Mouse (Mus musculus) cerebellum, adult 11 months (tissue): ENCODE measurements around the gene Lrfn5.

Source experiments
- DNase-seq: peaks from one replicate; pipeline ENCODE4 v3.0.0; 2022

The Lrfn5 gene

GRCm38 (mm10) chr12:61522829-61523370 lies at the start of gene Lrfn5:
Gene Lrfn5 (plus strand): TSS chr12:61523150.
- no peak for DNase-seq

- DNase-seq, result no peak
These were observed 1.3 kb upstream of the Lrfn5 start for GRCm38 (mm10) chr12:61521501-61522147.

- no peak for DNase-seq
These were observed 662 bp upstream of the Lrfn5 start for GRCm38 (mm10) chr12:61522148-61522828.

GRCm38 (mm10) chr12:61523631-61524182 lies 757 bp downstream of the Lrfn5 start:
- DNase-seq, result no peak

- DNase-seq, result no peak
These were observed 1.3 kb downstream of the Lrfn5 start for GRCm38 (mm10) chr12:61524183-61524651.

GRCm38 (mm10) chr12:61526199-61526598 lies 3.2 kb downstream of the Lrfn5 start:
- no peak for DNase-seq

- no peak for DNase-seq
These were observed 57.0 kb downstream of the Lrfn5 start for GRCm38 (mm10) chr12:61579949-61580348.

GRCm38 (mm10) chr12:61600305-61600704 lies 77.4 kb downstream of the Lrfn5 start:
- DNase-seq, result no peak

- no peak for DNase-seq
These were observed 84.9 kb downstream of the Lrfn5 start for GRCm38 (mm10) chr12:61607871-61608270.

- no peak for DNase-seq
These were observed 87.1 kb downstream of the Lrfn5 start for GRCm38 (mm10) chr12:61610081-61610480.

GRCm38 (mm10) chr12:61624532-61624931 lies 101.6 kb downstream of the Lrfn5 start:
- no peak for DNase-seq

GRCm38 (mm10) chr12:61654380-61654779 lies 131.4 kb downstream of the Lrfn5 start:
- DNase-seq, result no peak

GRCm38 (mm10) chr12:61723158-61723557 lies 200.2 kb downstream of the Lrfn5 start:
- no peak for DNase-seq

GRCm38 (mm10) chr12:61807073-61807605 lies 284.2 kb downstream of the Lrfn5 start:
- no peak for DNase-seq

- no peak for DNase-seq
These were observed 300.7 kb downstream of the Lrfn5 start for GRCm38 (mm10) chr12:61823601-61824000.

GRCm38 (mm10) chr12:61826311-61826710 lies 303.4 kb downstream of the Lrfn5 start:
- no peak for DNase-seq

GRCm38 (mm10) chr12:61842599-61843291 lies 319.8 kb downstream of the Lrfn5 start:
- DNase-seq, result no peak

GRCm38 (mm10) chr12:61854183-61854582 lies 331.2 kb downstream of the Lrfn5 start:
- DNase-seq, result no peak
